Mouse (Mus musculus) ES-Bruce4 (cell line): ENCODE data around the gene Olfr427.

Source experiments
- CTCF ChIP-seq: IDR thresholded peaks from one replicate; pipeline ENCODE4 v1.8.1; 2011; ENCODE audit warnings: low read depth, low read length
- EP300 ChIP-seq: IDR thresholded peaks from 2 replicates; pipeline ENCODE4 v1.6.1; 2011; ENCODE audit warnings: low read depth, low read length; ENCODE audit not compliant: insufficient read depth

DNA sequence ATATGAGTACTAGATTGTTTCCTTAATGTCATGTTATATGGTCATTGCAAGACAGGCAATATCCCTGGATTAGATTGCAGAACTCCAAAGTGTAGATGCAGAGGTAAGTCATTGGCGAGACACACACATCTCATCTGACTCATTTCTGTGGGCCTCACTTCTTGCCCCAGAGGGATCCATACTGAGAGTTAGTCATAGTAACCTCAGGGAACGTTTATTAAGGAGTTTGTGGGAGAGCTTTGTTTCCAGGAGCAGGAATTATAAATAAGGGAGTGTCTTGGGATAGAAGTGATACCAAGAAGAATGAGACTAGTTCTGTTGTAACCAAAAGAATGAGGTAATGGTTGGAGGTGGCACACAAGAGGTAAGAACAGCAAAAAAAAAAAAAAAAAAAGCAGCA lies 47.8 kb upstream of the Olfr427 start, which contains the start of gene Olfr432:
- TF ChIP-seq EP300 (no peak), CTCF (no peak)
